Mouse (Mus musculus) CD4-positive, CD25-positive, alpha-beta regulatory T cell, adult 2 months (primary cell): ENCODE results near the gene Mmp23.

Source experiments
- DNase-seq: peaks from one replicate; pipeline ENCODE4 v3.0.0-alpha.2; 2012; ENCODE audit warnings: low read depth, low spot score

Mmp23 gene

GRCm38 (mm10) chr4:155601997-155602456, 51.2 kb downstream of the Mmp23 start:
- DNase-seq: no peak

GRCm38 (mm10) chr4:155601091-155601996, 51.8 kb downstream of the Mmp23 start, which contains the start of gene Slc35e2:
Gene Slc35e2 (plus strand): TSS chr4:155601416.
- peak; percentile 96 for DNase-seq
